19 mouse cellular contexts compared by ENCODE assay signal in the genomic region with DNA sequence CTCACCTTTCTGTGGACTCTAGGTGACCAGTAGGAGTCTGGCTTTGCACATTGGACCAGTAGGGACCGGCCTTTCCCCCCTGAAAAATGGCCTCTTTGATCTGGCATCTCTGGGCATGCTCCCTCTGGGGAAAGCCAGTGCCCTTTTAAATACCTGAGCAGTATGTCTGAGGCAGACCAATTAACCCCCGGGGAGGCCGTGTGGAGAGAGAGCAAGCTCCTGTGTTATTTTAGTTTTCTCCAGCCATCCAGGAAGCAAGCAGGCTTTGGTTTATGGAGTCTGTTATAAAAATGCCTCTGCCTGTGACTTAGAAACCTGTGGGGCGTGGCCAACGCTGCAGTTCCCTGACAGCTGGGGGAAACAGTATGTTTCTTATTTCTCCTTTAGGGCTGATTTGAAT.
DNase-seq lines count a peak whose midpoint lies in the region; ATAC-seq and TF ChIP-seq lines count a peak whose summit lies in the region.
"Had no signal": no experiment of that assay in that cellular context is flagged by ENCODE, and none has a peak within 500 bp of the region (broad histone marks: within the 10 kb centered on the region; RNA-seq: fewer than 3 reads in every experiment).

No protein-coding gene starts in this region.

- H3K36me3 ChIP-seq in midbrain, embryonic 14.5 days (ENCODE audit: control insufficient read depth, insufficient read depth, low read length): no peaks in the 10 kb centered on the region
- H3K36me3 ChIP-seq in midbrain, embryonic 16.5 days (ENCODE audit: control insufficient read depth, insufficient read depth, low read length): no peaks in the 10 kb centered on the region
- no peaks in the 10 kb centered on the region for H3K36me3 ChIP-seq in limb, embryonic 14.5 days (ENCODE audit: control insufficient read depth, insufficient read depth, low read length)
- H3K36me3 ChIP-seq: heart, embryonic 15.5 days; liver, embryonic 13.5 days; lung, embryonic 15.5 days; midbrain, embryonic 15.5 days had no signal

- H3K27me3 ChIP-seq in midbrain, embryonic 14.5 days (ENCODE audit: control insufficient read depth, insufficient read depth, low read length): no peaks in the 10 kb centered on the region
- no peaks in the 10 kb centered on the region for H3K27me3 ChIP-seq in midbrain, embryonic 16.5 days (ENCODE audit: control insufficient read depth, insufficient read depth, low read depth, low read length)
- H3K27me3 ChIP-seq in limb, embryonic 14.5 days (ENCODE audit: control insufficient read depth, insufficient read depth, low read length): no peaks in the 10 kb centered on the region
- H3K27me3 ChIP-seq: heart, embryonic 15.5 days; liver, embryonic 13.5 days; lung, embryonic 15.5 days; midbrain, embryonic 15.5 days had no signal

- intact Hi-C loops in heart, postnatal 36 days (cut with DNase I): no loop called here

- TF ChIP-seq POLR2A in limb, embryonic 14.5 days (IDR thresholded peaks at IDR 0.05; ENCODE audit: borderline replicate concordance, extremely low read depth, insufficient read depth, insufficient read length): no peak

- H3K9me3 ChIP-seq in midbrain, embryonic 14.5 days (ENCODE audit: control insufficient read depth, low read length): no peaks in the 10 kb centered on the region
- no peaks in the 10 kb centered on the region for H3K9me3 ChIP-seq in midbrain, embryonic 16.5 days (replicated peaks; ENCODE audit: control insufficient read depth, low read length, poor library complexity, severe bottlenecking)
- no peaks in the 10 kb centered on the region for H3K9me3 ChIP-seq in limb, embryonic 14.5 days (ENCODE audit: control insufficient read depth, low read length)
- H3K9me3 ChIP-seq: heart, embryonic 15.5 days; lung, embryonic 15.5 days; midbrain, embryonic 15.5 days had no signal

- H3K9ac ChIP-seq in midbrain, embryonic 14.5 days (replicated peaks; ENCODE audit: low read length): no peak overlapping the region
- no peak overlapping the region for H3K9ac ChIP-seq in midbrain, embryonic 16.5 days (ENCODE audit: low read depth, low read length)
- no peak overlapping the region for H3K9ac ChIP-seq in limb, embryonic 14.5 days (ENCODE audit: low read depth, low read length, severe bottlenecking)
- H3K9ac ChIP-seq: heart, embryonic 15.5 days; liver, embryonic 13.5 days; lung, embryonic 15.5 days; midbrain, embryonic 15.5 days had no signal

- DNase-seq in midbrain, embryonic 14.5 days: peak; percentile 32
- peak; percentile 18 for DNase-seq in kidney, adult 18-20 months
- DNase-seq in kidney, postnatal 14 days: peak; percentile 19
- DNase-seq in limb, embryonic 14.5 days (ENCODE audit: low spot score): peak; percentile 52
- DNase-seq in cerebellum, adult 8-10 months: no peak
- no peak for DNase-seq in heart, postnatal 36 days
- DNase-seq: adrenal gland, adult 8-10 months; B cell, adult 2 months; cerebellum, adult 11 months; cerebellum, postnatal 25 days; liver, embryonic 13.5 days; thymus, postnatal 14 days had no signal

- H3K4me3 ChIP-seq in midbrain, embryonic 14.5 days (replicated peaks; ENCODE audit: low read depth, low read length): no peak overlapping the region
- no peak overlapping the region for H3K4me3 ChIP-seq in midbrain, embryonic 16.5 days (ENCODE audit: low read depth, low read length)
- no peak overlapping the region for H3K4me3 ChIP-seq in limb, embryonic 14.5 days (replicated peaks; ENCODE audit: low read length)
- H3K4me3 ChIP-seq: heart, embryonic 15.5 days; liver, embryonic 13.5 days; lung, embryonic 15.5 days; midbrain, embryonic 15.5 days had no signal

- H3K27ac ChIP-seq in midbrain, embryonic 14.5 days (replicated peaks; ENCODE audit: low read depth, low read length): no peak overlapping the region
- H3K27ac ChIP-seq in midbrain, embryonic 16.5 days (ENCODE audit: low read length): no peak overlapping the region
- no peak overlapping the region for H3K27ac ChIP-seq in limb, embryonic 14.5 days (replicated peaks; ENCODE audit: low read depth, low read length)
- H3K27ac ChIP-seq: heart, embryonic 15.5 days; liver, embryonic 13.5 days; lung, embryonic 15.5 days; midbrain, embryonic 15.5 days had no signal

- H3K4me1 ChIP-seq in midbrain, embryonic 14.5 days (ENCODE audit: control insufficient read depth, insufficient read depth, low read length): 0 out of 2 replicates have a peak, but pooled peaks cover 3% of the 10 kb centered on the region
- peaks cover 7% of the 10 kb centered on the region for H3K4me1 ChIP-seq in midbrain, embryonic 16.5 days (ENCODE audit: control insufficient read depth, insufficient read depth, low read length)
- H3K4me1 ChIP-seq in limb, embryonic 14.5 days (ENCODE audit: control insufficient read depth, insufficient read depth, low read length): peaks cover 10% of the 10 kb centered on the region
- H3K4me1 ChIP-seq: heart, embryonic 15.5 days; liver, embryonic 13.5 days; lung, embryonic 15.5 days had no signal

- H3K4me2 ChIP-seq in midbrain, embryonic 14.5 days (ENCODE audit: low read length): no peak overlapping the region
- no peak overlapping the region for H3K4me2 ChIP-seq in midbrain, embryonic 16.5 days (ENCODE audit: low read length)
- H3K4me2 ChIP-seq in limb, embryonic 14.5 days (replicated peaks; ENCODE audit: low read depth, low read length, severe bottlenecking): peak overlapping the region; percentile 14
- H3K4me2 ChIP-seq: heart, embryonic 15.5 days; liver, embryonic 13.5 days; lung, embryonic 15.5 days; midbrain, embryonic 15.5 days had no signal

- ATAC-seq in midbrain, embryonic 14.5 days (ENCODE audit: low FRiP score, low TSS enrichment): no peak
- no peak for ATAC-seq in midbrain, embryonic 16.5 days
- ATAC-seq in limb, embryonic 14.5 days (ENCODE audit: low FRiP score, low read depth): no peak
- no peak for ATAC-seq in monocyte, adult 5-6 weeks (replicated peaks; ENCODE audit: insufficient number of reproducible peaks, low FRiP score, low TSS enrichment, poor library complexity, severe bottlenecking)
- ATAC-seq: forebrain, embryonic 14.5 days; inflammation-experienced regulatory T-cells, adult 6 months; midbrain, embryonic 15.5 days had no signal

- 69% methylated on average over 5 of the region's 5 CpGs for WGBS in midbrain, embryonic 14.5 days
- 55% methylated on average over 5 of the region's 5 CpGs for WGBS in midbrain, embryonic 16.5 days
- WGBS in limb, embryonic 14.5 days: 10% methylated on average over 5 of the region's 5 CpGs

Comparison
In these comparisons a context has a peak if more than half of its experiments do, and no peak if none do; other contexts are left out.
1. DNase-seq: peak in midbrain, embryonic 14.5 days (single experiment), kidney, adult 18-20 months (single experiment), kidney, postnatal 14 days (single experiment) and limb, embryonic 14.5 days (single experiment); none in cerebellum, adult 8-10 months (single experiment) and heart, postnatal 36 days (0 of 2).